Mouse (Mus musculus) heart, embryonic 13.5 days (tissue): Measurements from ENCODE around the gene Trnau1ap. TPM values are rescaled to one million over a fixed set of nuclear protein-coding genes. Genes with fewer than 3 reads are reported as not detected.
"Not testable (repeated sequence)": the region's sequence is repeated elsewhere in the genome, so short reads cannot be mapped to it uniquely, and the experiment has no call there.

Experiments
- ATAC-seq: fragments of 200-750 bp; cut with Nextera tagmentation; 2 replicates; pipeline ENCODE4 v1.8.0; 2017; ENCODE audit warnings: moderate TSS enrichment; ENCODE audit not compliant: insufficient number of reproducible peaks, low FRiP score, low TSS enrichment; ENCODE audit errors: extremely low read depth
- H3K27ac ChIP-seq: fragments of 300-500 bp; sonication (generic); replicated peaks from 2 replicates; pipeline ENCODE4 v1.5.1; 2015; ENCODE audit warnings: moderate library complexity, mild to moderate bottlenecking, inconsistent platforms
- H3K27me3 ChIP-seq: fragments of 300-500 bp; sonication (generic); replicated peaks from 2 replicates; pipeline ENCODE4 v1.6.1; 2015; ENCODE audit warnings: mild to moderate bottlenecking, inconsistent platforms
- H3K36me3 ChIP-seq: fragments of 300-500 bp; sonication (generic); 2 replicates; pipeline ENCODE4 v1.6.1; 2015; ENCODE audit warnings: mild to moderate bottlenecking, inconsistent platforms
- H3K4me1 ChIP-seq: fragments of 300-500 bp; sonication (generic); 2 replicates; pipeline ENCODE4 v1.6.1; 2015; ENCODE audit warnings: inconsistent platforms
- H3K4me2 ChIP-seq: fragments of 300-500 bp; sonication (generic); 2 replicates; pipeline ENCODE4 v1.6.1; 2015; ENCODE audit warnings: inconsistent platforms, mild to moderate bottlenecking, moderate library complexity
- H3K4me3 ChIP-seq: fragments of 300-500 bp; sonication (generic); 2 replicates; pipeline ENCODE4 v1.5.1; 2015; ENCODE audit warnings: moderate library complexity, mild to moderate bottlenecking, inconsistent platforms
- H3K9ac ChIP-seq: fragments of 300-500 bp; sonication (generic); 2 replicates; pipeline ENCODE4 v1.6.1; 2015; ENCODE audit warnings: inconsistent platforms, mild to moderate bottlenecking, moderate library complexity
- H3K9me3 ChIP-seq: fragments of 300-500 bp; sonication (generic); 2 replicates; pipeline ENCODE4 v1.6.1; 2016; ENCODE audit warnings: inconsistent platforms
- WGBS: fragments of 180-500 bp; shearing (Covaris S2); methylation state at CpG from one replicate; pipeline ENCODE4 v1.1.7; 2015; ENCODE audit warnings: mixed read lengths; 5-methylcytosine and 5-hydroxymethylcytosine counted together
- polyA plus RNA-seq: library from polyadenylated mRNA; unstranded; fragments of >200 nt; fragmentation: Nextera tagmentation; extraction: Ambion mirVana; gene quantifications from 2 replicates; pipeline ENCODE4 v1.2.1, GENCODE M21; 2015

Trnau1ap gene
- polyA plus RNA-seq, 1 experiment from 2014 or later: 61.9 TPM

GRCm38 (mm10) chr4:132293682-132294240 is 35.6 kb downstream of the Trnau1ap start:
- no peaks in the 10 kb centered on the region for H3K27me3 ChIP-seq
- no peak for ATAC-seq
- peaks cover 47% of the 10 kb centered on the region for H3K36me3 ChIP-seq
- H3K9ac ChIP-seq: no peak overlapping the region
- 73% methylated on average over 7 of the region's 7 CpGs for WGBS
- H3K27ac ChIP-seq: no peak overlapping the region
- H3K4me3 ChIP-seq: no peak overlapping the region
- no peaks in the 10 kb centered on the region for H3K4me1 ChIP-seq
- H3K9me3 ChIP-seq: peaks cover 5% of the 10 kb centered on the region
- no peak overlapping the region for H3K4me2 ChIP-seq

GRCm38 (mm10) chr4:132292988-132293387 is 36.4 kb downstream of the Trnau1ap start:
- Histone ChIP-seq H3K4me2 (no peak overlapping the region), H3K9ac (no peak overlapping the region), H3K4me1 (no peaks in the 10 kb centered on the region), H3K27me3 (no peaks in the 10 kb centered on the region), H3K4me3 (no peak overlapping the region), H3K9me3 (peaks cover 5% of the 10 kb centered on the region), H3K27ac (no peak overlapping the region), H3K36me3 (peaks cover 47% of the 10 kb centered on the region)
- ATAC-seq: no peak
- WGBS: 38% methylated on average over 4 of the region's 4 CpGs

GRCm38 (mm10) chr4:132291624-132292335 is 37.6 kb downstream of the Trnau1ap start:
- no peak overlapping the region for H3K27ac ChIP-seq
- no peak for ATAC-seq

GRCm38 (mm10) chr4:132291056-132291455 is 38.3 kb downstream of the Trnau1ap start:
- WGBS: 95% methylated on average over 4 of the region's 4 CpGs
- ATAC-seq: no peak
- no peak overlapping the region for H3K4me3 ChIP-seq
- no peak overlapping the region for H3K9ac ChIP-seq
- H3K9me3 ChIP-seq: peaks cover 5% of the 10 kb centered on the region
- H3K36me3 ChIP-seq: peaks cover 63% of the 10 kb centered on the region
- no peaks in the 10 kb centered on the region for H3K27me3 ChIP-seq
- no peak overlapping the region for H3K27ac ChIP-seq
- no peak overlapping the region for H3K4me2 ChIP-seq
- H3K4me1 ChIP-seq: no peaks in the 10 kb centered on the region

More at GRCm38 (mm10) chr4:132291624-132292335, 37.6 kb downstream of the Trnau1ap start:
- Histone ChIP-seq H3K9me3 (peaks cover 5% of the 10 kb centered on the region), H3K4me2 (no peak overlapping the region), H3K4me3 (no peak overlapping the region), H3K36me3 (peaks cover 56% of the 10 kb centered on the region), H3K4me1 (no peaks in the 10 kb centered on the region), H3K9ac (no peak overlapping the region), H3K27me3 (no peaks in the 10 kb centered on the region)
- WGBS: 83% methylated on average over 12 of the region's 12 CpGs

- H3K9ac ChIP-seq, H3K4me1 ChIP-seq, ATAC-seq, H3K9me3 ChIP-seq, H3K27me3 ChIP-seq, H3K4me3 ChIP-seq, H3K27ac ChIP-seq, H3K4me2 ChIP-seq: not testable (repeated sequence)
- WGBS: 81% methylated on average over 4 of the region's 5 CpGs
- peaks cover 75% of the 10 kb centered on the region for H3K36me3 ChIP-seq
Observed at GRCm38 (mm10) chr4:132288840-132289239, 40.5 kb downstream of the Trnau1ap start.

GRCm38 (mm10) chr4:132275949-132276348 is 53.4 kb downstream of the Trnau1ap start:
- Histone ChIP-seq H3K4me2 (peak overlapping the region; percentile 98), H3K27me3 (no peaks in the 10 kb centered on the region), H3K27ac (no peak overlapping the region), H3K9me3 (no peaks in the 10 kb centered on the region), H3K9ac (peak overlapping the region; percentile 33; the same call in 1 of the 2 replicates), H3K4me1 (peaks cover 22% of the 10 kb centered on the region), H3K36me3 (peaks cover 8% of the 10 kb centered on the region), H3K4me3 (no peak overlapping the region)
- ATAC-seq: no peak
- WGBS: 71% methylated on average over 3 of the region's 3 CpGs

- WGBS: under 1% methylated on average over 48 of the region's 48 CpGs
- peak within 1 kb of the TSS; percentile 89 for H3K4me3 ChIP-seq
- H3K27ac ChIP-seq: peak within 1 kb of the TSS; percentile 94
- H3K9ac ChIP-seq: peak within 1 kb of the TSS; percentile 97
- H3K36me3 ChIP-seq: peaks cover 3% of the 10 kb centered on the region; the same call in 1 of the 2 replicates
- H3K4me1 ChIP-seq: peaks cover 27% of the 10 kb centered on the region
- no peaks in the 10 kb centered on the region for H3K9me3 ChIP-seq
- H3K27me3 ChIP-seq: no peaks in the 10 kb centered on the region
- ATAC-seq: peak; percentile 90
- H3K4me2 ChIP-seq: peak within 1 kb of the TSS; percentile 98
Observed at GRCm38 (mm10) chr4:132274156-132274862, 55.0 kb downstream of the Trnau1ap start, which contains the start of gene Taf12. Gene Taf12, plus strand, starts transcription at chr4:132274375.

GRCm38 (mm10) chr4:132273166-132273565 is 56.2 kb downstream of the Trnau1ap start:
- 53% methylated on average over 2 of the region's 2 CpGs for WGBS
- Histone ChIP-seq H3K4me3 (peak overlapping the region; percentile 89), H3K27ac (no peak overlapping the region)

GRCm38 (mm10) chr4:132269740-132270560 is 59.4 kb downstream of the Trnau1ap start:
- Histone ChIP-seq H3K27ac (peak overlapping the region; percentile 90), H3K9ac (peak overlapping the region; percentile 76), H3K9me3 (no peaks in the 10 kb centered on the region), H3K4me1 (peaks cover 15% of the 10 kb centered on the region), H3K4me2 (peak overlapping the region; percentile 73), H3K4me3 (peak overlapping the region; percentile 48), H3K36me3 (no peaks in the 10 kb centered on the region), H3K27me3 (no peaks in the 10 kb centered on the region)
- ATAC-seq: peak; percentile 17; the same call in 1 of the 2 replicates
- WGBS: under 1% methylated on average over 35 of the region's 35 CpGs

More at GRCm38 (mm10) chr4:132273166-132273565, 56.2 kb downstream of the Trnau1ap start:
- Histone ChIP-seq H3K36me3 (peaks cover 3% of the 10 kb centered on the region; the same call in 1 of the 2 replicates), H3K4me2 (peak overlapping the region; percentile 98), H3K9me3 (no peaks in the 10 kb centered on the region), H3K4me1 (peaks cover 27% of the 10 kb centered on the region), H3K27me3 (no peaks in the 10 kb centered on the region), H3K9ac (peak overlapping the region; percentile 97)
- ATAC-seq: no peak

- Histone ChIP-seq H3K27ac (peak overlapping the region; percentile 90), H3K9me3 (no peaks in the 10 kb centered on the region), H3K4me1 (peaks cover 14% of the 10 kb centered on the region), H3K4me3 (no peak overlapping the region), H3K4me2 (peak overlapping the region; percentile 73), H3K36me3 (no peaks in the 10 kb centered on the region), H3K9ac (no peak overlapping the region), H3K27me3 (no peaks in the 10 kb centered on the region)
- WGBS: 12% methylated on average over 6 of the region's 6 CpGs
- ATAC-seq: no peak
Observed at GRCm38 (mm10) chr4:132268871-132269739, 60.2 kb downstream of the Trnau1ap start.
